Mouse (Mus musculus) liver, postnatal 0 days (tissue): ENCODE measurements around the gene Stx8.

ENCODE experiments used
- CTCF ChIP-seq: sonication (generic); IDR thresholded peaks from 2 replicates; pipeline ENCODE4 v1.5.1; 2016; ENCODE audit warnings: antibody characterized with exemption, low read depth
- EP300 ChIP-seq: IDR thresholded peaks from 2 replicates; pipeline ENCODE4 v1.6.1; 2016; ENCODE audit warnings: antibody characterized with exemption, low read depth, mild to moderate bottlenecking

- TF ChIP-seq EP300: no peak
- no peak for TF ChIP-seq CTCF
These were observed 17.6 kb downstream of the Stx8 start for GRCm38 (mm10) chr11:67983564-67983963.
